Mouse (Mus musculus): ENCODE results near the gene Fap. TPM values are rescaled to one million over a fixed set of nuclear protein-coding genes. Genes with fewer than 3 reads are reported as not detected.

Gene Fap
- 3.1 and 3.2 TPM in 2 replicates for polyA plus RNA-seq (2012; rRNA removed)

- DNase-seq (ENCODE audit: extremely low spot score in 1 of 2, low spot score in 1 of 2): peak in 1 of 2 experiments; percentile 20
Measured at GRCm38 (mm10) chr2:62573753-62574159, at the start of gene Fap. Fap (minus strand) TSS chr2:62574075.

- no peak for DNase-seq (ENCODE audit: extremely low spot score in 1 of 2, low spot score in 1 of 2)
Measured at GRCm38 (mm10) chr2:62623024-62623441, 49.2 kb upstream of the Fap start.

- no peak for DNase-seq (ENCODE audit: extremely low spot score in 1 of 2, low spot score in 1 of 2)
Measured at GRCm38 (mm10) chr2:62619679-62620078, 45.8 kb upstream of the Fap start.

- no peak for DNase-seq (ENCODE audit: extremely low spot score in 1 of 2, low spot score in 1 of 2)
Measured at GRCm38 (mm10) chr2:62618934-62619341, 45.1 kb upstream of the Fap start.

GRCm38 (mm10) chr2:62613133-62613532 lies 39.3 kb upstream of the Fap start:
- no peak for DNase-seq (ENCODE audit: extremely low spot score in 1 of 2, low spot score in 1 of 2)

GRCm38 (mm10) chr2:62606205-62606604 lies 32.3 kb upstream of the Fap start:
- DNase-seq (ENCODE audit: extremely low spot score in 1 of 2, low spot score in 1 of 2): no peak

GRCm38 (mm10) chr2:62603530-62603929 lies 29.7 kb upstream of the Fap start:
- DNase-seq (ENCODE audit: extremely low spot score in 1 of 2, low spot score in 1 of 2): no peak

GRCm38 (mm10) chr2:62596586-62596985 lies 22.7 kb upstream of the Fap start:
- DNase-seq (ENCODE audit: extremely low spot score in 1 of 2, low spot score in 1 of 2): no peak

- no peak for DNase-seq (ENCODE audit: extremely low spot score in 1 of 2, low spot score in 1 of 2)
Measured at GRCm38 (mm10) chr2:62594491-62594890, 20.6 kb upstream of the Fap start.

- DNase-seq (ENCODE audit: extremely low spot score in 1 of 2, low spot score in 1 of 2): no peak
Measured at GRCm38 (mm10) chr2:62591555-62591954, 17.7 kb upstream of the Fap start.

GRCm38 (mm10) chr2:62589333-62589732 lies 15.5 kb upstream of the Fap start:
- no peak for DNase-seq (ENCODE audit: extremely low spot score in 1 of 2, low spot score in 1 of 2)

GRCm38 (mm10) chr2:62585769-62586168 lies 11.9 kb upstream of the Fap start:
- DNase-seq (ENCODE audit: extremely low spot score in 1 of 2, low spot score in 1 of 2): no peak

- DNase-seq (ENCODE audit: extremely low spot score in 1 of 2, low spot score in 1 of 2): no peak
Measured at GRCm38 (mm10) chr2:62574962-62575361, 1.1 kb upstream of the Fap start.

- peak; percentile 57 to 62 for DNase-seq (ENCODE audit: extremely low spot score in 1 of 2, low spot score in 1 of 2)
Measured at GRCm38 (mm10) chr2:62574250-62574649, 375 bp upstream of the Fap start.

- peak in 1 of 2 experiments; percentile 24 for DNase-seq (ENCODE audit: extremely low spot score in 1 of 2, low spot score in 1 of 2)
Measured at GRCm38 (mm10) chr2:62573099-62573752, 649 bp downstream of the Fap start.

- DNase-seq (ENCODE audit: extremely low spot score in 1 of 2, low spot score in 1 of 2): no peak
Measured at GRCm38 (mm10) chr2:62564687-62565086, 9.2 kb downstream of the Fap start.

GRCm38 (mm10) chr2:62562661-62563485 lies 11.0 kb downstream of the Fap start:
- no peak for DNase-seq (ENCODE audit: extremely low spot score in 1 of 2, low spot score in 1 of 2)

GRCm38 (mm10) chr2:62557417-62557816 lies 16.5 kb downstream of the Fap start:
- DNase-seq (ENCODE audit: extremely low spot score in 1 of 2, low spot score in 1 of 2): no peak

- no peak for DNase-seq (ENCODE audit: extremely low spot score in 1 of 2, low spot score in 1 of 2)
Measured at GRCm38 (mm10) chr2:62556349-62556748, 17.5 kb downstream of the Fap start.

GRCm38 (mm10) chr2:62549659-62550058 lies 24.2 kb downstream of the Fap start:
- no peak for DNase-seq (ENCODE audit: extremely low spot score in 1 of 2, low spot score in 1 of 2)

GRCm38 (mm10) chr2:62549131-62549530 lies 24.7 kb downstream of the Fap start:
- DNase-seq (ENCODE audit: extremely low spot score in 1 of 2, low spot score in 1 of 2): peak in 1 of 2 experiments; percentile 25

GRCm38 (mm10) chr2:62548104-62548503 lies 25.8 kb downstream of the Fap start:
- peak in 1 of 2 experiments; percentile 41 for DNase-seq (ENCODE audit: extremely low spot score in 1 of 2, low spot score in 1 of 2)

All from frontal cortex, adult 2 months (tissue).